Comparison of ENCODE assay signal across 7 mouse cellular contexts in genomic region chr17:56123681-56124340, GRCm38 (mm10). TPM values are rescaled to one million over a fixed set of nuclear protein-coding genes. Genes with fewer than 3 reads are reported as not detected.
DNase-seq lines count a peak whose midpoint lies in the region; ATAC-seq and TF ChIP-seq lines count a peak whose summit lies in the region.

No protein-coding gene starts in this region.

- no peak for ATAC-seq in lung, postnatal 0 days
- no peak for ATAC-seq in heart, embryonic 14.5 days (ENCODE audit: insufficient number of reproducible peaks, insufficient read depth, low FRiP score, low read depth)
- ATAC-seq in liver, embryonic 12.5 days: no peak

- WGBS in lung, postnatal 0 days: 46% methylated on average over 57 of the region's 59 CpGs
- 40% methylated on average over 50 of the region's 59 CpGs for WGBS in heart, embryonic 14.5 days
- 47% methylated on average over 59 of the region's 59 CpGs for WGBS in liver, embryonic 12.5 days (ENCODE audit: insufficient replicate concordance)

- H3K27me3 ChIP-seq in lung, postnatal 0 days (replicated peaks; ENCODE audit: insufficient read depth, low read length): peaks cover 7% of the 10 kb centered on the region; the same call in 1 of the 2 replicates
- H3K27me3 ChIP-seq in heart, embryonic 14.5 days (ENCODE audit: control insufficient read depth, insufficient read depth, low read length): peaks cover 62% of the 10 kb centered on the region
- H3K27me3 ChIP-seq in liver, embryonic 12.5 days (replicated peaks): peaks cover 64% of the 10 kb centered on the region

- no peaks in the 10 kb centered on the region for H3K36me3 ChIP-seq in lung, postnatal 0 days (ENCODE audit: insufficient read depth, low read length)
- H3K36me3 ChIP-seq in heart, embryonic 14.5 days (ENCODE audit: control insufficient read depth, insufficient read depth, low read length): no peaks in the 10 kb centered on the region
- H3K36me3 ChIP-seq in liver, embryonic 12.5 days: peaks cover 7% of the 10 kb centered on the region; the same call in 1 of the 2 replicates

- no peaks in the 10 kb centered on the region; the same call in 1 of the 2 replicates for H3K4me1 ChIP-seq in lung, postnatal 0 days (ENCODE audit: insufficient read depth, low read depth, low read length)
- H3K4me1 ChIP-seq in heart, embryonic 14.5 days (ENCODE audit: control insufficient read depth in 2 of 2, insufficient read depth in 2 of 2, low read length in 2 of 2): peaks cover 13 to 18% of the 10 kb centered on the region in 2 experiments
- peaks cover 22% of the 10 kb centered on the region for H3K4me1 ChIP-seq in liver, embryonic 12.5 days

- TF ChIP-seq EP300 in lung, postnatal 0 days (IDR thresholded peaks at IDR 0.05): no peak

- peak overlapping the region; percentile 32 for H3K4me3 ChIP-seq in lung, postnatal 0 days (ENCODE audit: low read depth, low read length)
- H3K4me3 ChIP-seq in heart, embryonic 14.5 days (ENCODE audit: control insufficient read depth in 1 of 2, insufficient read depth in 1 of 2, low read depth in 1 of 2, low read length in 2 of 2): peak overlapping the region; percentile 48 to 49
- peak overlapping the region; percentile 36 for H3K4me3 ChIP-seq in liver, embryonic 12.5 days

- no peak overlapping the region for H3K27ac ChIP-seq in lung, postnatal 0 days (ENCODE audit: low read length)
- H3K27ac ChIP-seq in heart, embryonic 14.5 days (replicated peaks in 1 of 2; ENCODE audit: control insufficient read depth in 1 of 2, insufficient read depth in 1 of 2, low read depth in 2 of 2, low read length in 2 of 2): no peak overlapping the region
- H3K27ac ChIP-seq in liver, embryonic 12.5 days: no peak overlapping the region

- peak overlapping the region; percentile 67 for H3K4me2 ChIP-seq in lung, postnatal 0 days (replicated peaks; ENCODE audit: low read depth, low read length)
- H3K4me2 ChIP-seq in heart, embryonic 14.5 days (ENCODE audit: low read length): peak overlapping the region; percentile 88
- peak overlapping the region; percentile 66 for H3K4me2 ChIP-seq in liver, embryonic 12.5 days

- no peak for TF ChIP-seq CTCF in lung, postnatal 0 days (IDR thresholded peaks at IDR 0.05)

- peaks cover 6% of the 10 kb centered on the region; the same call in 1 of the 2 replicates for H3K9me3 ChIP-seq in lung, postnatal 0 days (ENCODE audit: low read length)
- H3K9me3 ChIP-seq in heart, embryonic 14.5 days (ENCODE audit: control insufficient read depth, low read length): peaks cover 18% of the 10 kb centered on the region
- H3K9me3 ChIP-seq in liver, embryonic 12.5 days (replicated peaks): peaks cover 7% of the 10 kb centered on the region

- no peak for DNase-seq in lung, postnatal 0 days (ENCODE audit: low spot score)
- DNase-seq in lung, postnatal 10 days: no peak
- no peak for DNase-seq in right cerebral cortex, adult 18-20 months
- no peak for DNase-seq in layer of hippocampus, adult 9-10 months (ENCODE audit: low spot score)
- no peak for DNase-seq in layer of hippocampus, postnatal 14 days (ENCODE audit: low spot score in 2 of 2)

- H3K9ac ChIP-seq in lung, postnatal 0 days (replicated peaks; ENCODE audit: low read depth): no peak overlapping the region
- peak overlapping the region; percentile 70; the same call in 1 of the 2 replicates for H3K9ac ChIP-seq in heart, embryonic 14.5 days (ENCODE audit: low read length)
- no peak overlapping the region for H3K9ac ChIP-seq in liver, embryonic 12.5 days

RNA-seq across cellular contexts. Expression of gene Lrg1, which starts 2.0 kb away (rescaled TPM):
- 36.3 and 50.6 TPM in 2 replicates for polyA plus RNA-seq in lung, postnatal 0 days (2015; fragmentation: Nextera tagmentation; extraction: Ambion mirVana)
- 0.32 and 0.42 TPM in 2 replicates for polyA plus RNA-seq in heart, embryonic 14.5 days (2014; fragmentation: Nextera tagmentation; extraction: Ambion mirVana)
- polyA plus RNA-seq in liver, embryonic 12.5 days (2016; fragmentation: Nextera tagmentation; extraction: Ambion mirVana): 0.27 and 0.48 TPM in 2 replicates
- total RNA-seq in layer of hippocampus, postnatal 14 days (2021): under 1 TPM; 0.62 to 0.81 TPM

RNA-seq across cellular contexts. Expression of gene Plin5, which starts 6.4 kb away (rescaled TPM):
- polyA plus RNA-seq in lung, postnatal 0 days (2015; fragmentation: Nextera tagmentation; extraction: Ambion mirVana): 3.2 and 4.3 TPM in 2 replicates
- 0.88 and 1.1 TPM in 2 replicates for polyA plus RNA-seq in heart, embryonic 14.5 days (2014; fragmentation: Nextera tagmentation; extraction: Ambion mirVana)
- polyA plus RNA-seq in liver, embryonic 12.5 days (2016; fragmentation: Nextera tagmentation; extraction: Ambion mirVana): 0.25 and 0.38 TPM in 2 replicates
- 1 to 10 TPM; 1.1 to 1.4 TPM for total RNA-seq in layer of hippocampus, postnatal 14 days (2021)

RNA-seq across cellular contexts. Expression of gene Plin4, which starts 14.2 kb away (rescaled TPM):
- 0.05 and 0.08 TPM in 2 replicates for polyA plus RNA-seq in lung, postnatal 0 days (2015; fragmentation: Nextera tagmentation; extraction: Ambion mirVana)
- polyA plus RNA-seq in heart, embryonic 14.5 days (2014; fragmentation: Nextera tagmentation; extraction: Ambion mirVana): 0.15 and 0.19 TPM in 2 replicates
- polyA plus RNA-seq in liver, embryonic 12.5 days (2016; fragmentation: Nextera tagmentation; extraction: Ambion mirVana): 0.05 and 0.06 TPM in 2 replicates
- 1 to 10 TPM; 1.3 to 2.5 TPM for total RNA-seq in layer of hippocampus, postnatal 14 days (2021)

RNA-seq across cellular contexts. Expression of gene Sema6b, which starts 16.3 kb away (rescaled TPM):
- 0.88 and 1.0 TPM in 2 replicates for polyA plus RNA-seq in lung, postnatal 0 days (2015; fragmentation: Nextera tagmentation; extraction: Ambion mirVana)
- polyA plus RNA-seq in heart, embryonic 14.5 days (2014; fragmentation: Nextera tagmentation; extraction: Ambion mirVana): 0.55 and 0.85 TPM in 2 replicates
- 1.5 and 1.7 TPM in 2 replicates for polyA plus RNA-seq in liver, embryonic 12.5 days (2016; fragmentation: Nextera tagmentation; extraction: Ambion mirVana)
- 100 to 1,000 TPM; 140 to 142 TPM for total RNA-seq in layer of hippocampus, postnatal 14 days (2021)

RNA-seq across cellular contexts. Expression of gene Tnfaip8l1, which starts 38.5 kb away (rescaled TPM):
- 4.7 and 5.6 TPM in 2 replicates for polyA plus RNA-seq in lung, postnatal 0 days (2015; fragmentation: Nextera tagmentation; extraction: Ambion mirVana)
- 8.9 and 9.4 TPM in 2 replicates for polyA plus RNA-seq in heart, embryonic 14.5 days (2014; fragmentation: Nextera tagmentation; extraction: Ambion mirVana)
- polyA plus RNA-seq in liver, embryonic 12.5 days (2016; fragmentation: Nextera tagmentation; extraction: Ambion mirVana): 3.7 TPM in 2 replicates
- 1 to 10 TPM; 6.2 to 6.6 TPM for total RNA-seq in layer of hippocampus, postnatal 14 days (2021)

Comparison
In these comparisons a context has a peak if more than half of its experiments do, and no peak if none do; other contexts are left out.
1. RNA of gene Lrg1, which starts 2.0 kb away (polyA plus RNA-seq): 36.3 to 50.6 TPM in lung, postnatal 0 days; 0.32 to 0.42 TPM in heart, embryonic 14.5 days and 0.27 to 0.48 TPM in liver, embryonic 12.5 days; every median in the first group is over 10 times any median in the second.
2. Peak in every context shown above with its lines, with median percentiles within 50 percentile points of each other: H3K4me2 ChIP-seq and H3K4me3 ChIP-seq.